ENCODE assay signal across 26 mouse cellular contexts in the genomic region with DNA sequence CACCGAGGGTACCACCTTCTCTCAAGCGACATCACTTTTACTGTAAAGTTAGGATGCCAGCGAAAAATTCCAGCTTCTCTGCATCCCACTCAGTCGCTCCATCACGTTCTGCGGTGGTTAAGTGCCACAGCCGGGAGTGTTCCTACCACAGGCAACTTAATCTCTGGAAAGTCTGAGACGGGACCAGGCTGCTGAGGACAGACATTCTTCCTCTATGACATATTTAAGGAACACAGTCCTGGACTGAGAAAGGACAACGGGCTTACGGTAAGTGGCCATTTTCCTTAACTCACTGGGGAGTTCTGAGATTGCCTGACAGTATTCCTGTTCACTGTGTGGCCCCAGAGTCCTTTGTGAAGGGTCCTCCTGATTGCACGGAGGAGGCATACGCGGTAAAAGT. TPM values are rescaled to one million over a fixed set of nuclear protein-coding genes. Genes with fewer than 3 reads are reported as not detected.
DNase-seq lines count a peak whose midpoint lies in the region; ATAC-seq and TF ChIP-seq lines count a peak whose summit lies in the region.
"Had no signal": no experiment of that assay in that cellular context is flagged by ENCODE, and none has a peak within 500 bp of the region (broad histone marks: within the 10 kb centered on the region; RNA-seq: fewer than 3 reads in every experiment).

No protein-coding gene starts in this region.

- no peak overlapping the region for H3K9ac ChIP-seq in forebrain, embryonic 11.5 days (ENCODE audit: low read length)
- no peak overlapping the region for H3K9ac ChIP-seq in forebrain, embryonic 16.5 days (replicated peaks; ENCODE audit: low read depth, low read length)
- no peak overlapping the region for H3K9ac ChIP-seq in intestine, embryonic 14.5 days (ENCODE audit: low read length)
- H3K9ac ChIP-seq in intestine, postnatal 0 days (ENCODE audit: low read depth, low read length): no peak overlapping the region
- H3K9ac ChIP-seq: embryonic facial prominence, embryonic 12.5 days; forebrain, embryonic 12.5 days had no signal

- intact Hi-C loops in heart, postnatal 36 days (cut with DNase I): no loop called here

- no peak overlapping the region for H3K27ac ChIP-seq in forebrain, embryonic 11.5 days (ENCODE audit: low read depth, low read length)
- H3K27ac ChIP-seq in forebrain, embryonic 16.5 days (ENCODE audit: low read length): no peak overlapping the region
- H3K27ac ChIP-seq in heart, embryonic 10.5 days: no peak overlapping the region
- no peak overlapping the region for H3K27ac ChIP-seq in intestine, embryonic 14.5 days (ENCODE audit: low read depth)
- H3K27ac ChIP-seq in intestine, postnatal 0 days (ENCODE audit: low read depth, low read length): no peak overlapping the region
- H3K27ac ChIP-seq: embryonic facial prominence, embryonic 10.5 days; embryonic facial prominence, embryonic 12.5 days; forebrain, embryonic 12.5 days had no signal

- no peak for ATAC-seq in forebrain, embryonic 11.5 days (replicated peaks; ENCODE audit: low FRiP score)
- ATAC-seq in forebrain, embryonic 16.5 days: no peak
- no peak for ATAC-seq in intestine, embryonic 14.5 days (replicated peaks; ENCODE audit: low FRiP score, low TSS enrichment, low read depth)
- no peak for ATAC-seq in intestine, postnatal 0 days
- ATAC-seq: activated CD4-positive, CD25-positive, alpha-beta regulatory T cell, adult 4 months; CD4-positive, CD25-positive, alpha-beta regulatory T cell, adult 4 months; forebrain, embryonic 14.5 days; Patski had no signal

- 90% methylated on average over 13 of the region's 13 CpGs for WGBS in forebrain, embryonic 11.5 days
- 81% methylated on average over 13 of the region's 13 CpGs for WGBS in forebrain, embryonic 16.5 days
- WGBS in heart, embryonic 10.5 days: 70% methylated on average over 13 of the region's 13 CpGs
- 87% methylated on average over 13 of the region's 13 CpGs for WGBS in intestine, embryonic 14.5 days
- WGBS in intestine, postnatal 0 days: 90% methylated on average over 13 of the region's 13 CpGs

- H3K4me2 ChIP-seq in forebrain, embryonic 11.5 days (ENCODE audit: low read depth, low read length, severe bottlenecking): no peak overlapping the region
- no peak overlapping the region for H3K4me2 ChIP-seq in forebrain, embryonic 16.5 days (ENCODE audit: low read length)
- H3K4me2 ChIP-seq in intestine, embryonic 14.5 days (ENCODE audit: low read length): no peak overlapping the region
- no peak overlapping the region for H3K4me2 ChIP-seq in intestine, postnatal 0 days (replicated peaks; ENCODE audit: low read depth)
- H3K4me2 ChIP-seq: embryonic facial prominence, embryonic 12.5 days; forebrain, embryonic 12.5 days had no signal

- no peak for TF ChIP-seq CTCF in intestine, postnatal 0 days (IDR thresholded peaks at IDR 0.05; ENCODE audit: low read depth)

- H3K4me1 ChIP-seq in forebrain, embryonic 11.5 days (replicated peaks; ENCODE audit: control insufficient read depth, insufficient read depth, low read length): no peaks in the 10 kb centered on the region
- peaks cover 20% of the 10 kb centered on the region for H3K4me1 ChIP-seq in forebrain, embryonic 16.5 days (replicated peaks; ENCODE audit: control insufficient read depth, insufficient read depth, low read length)
- H3K4me1 ChIP-seq in heart, embryonic 10.5 days: no peaks in the 10 kb centered on the region
- no peaks in the 10 kb centered on the region for H3K4me1 ChIP-seq in intestine, embryonic 14.5 days (replicated peaks; ENCODE audit: control insufficient read depth, insufficient read depth, low read length)
- H3K4me1 ChIP-seq in intestine, postnatal 0 days (replicated peaks; ENCODE audit: control insufficient read depth, insufficient read depth, low read length): no peaks in the 10 kb centered on the region
- H3K4me1 ChIP-seq: embryonic facial prominence, embryonic 10.5 days; embryonic facial prominence, embryonic 12.5 days had no signal

- H3K36me3 ChIP-seq in forebrain, embryonic 11.5 days (ENCODE audit: control insufficient read depth, insufficient read depth, low read length): no peaks in the 10 kb centered on the region
- H3K36me3 ChIP-seq in forebrain, embryonic 16.5 days (ENCODE audit: control insufficient read depth, insufficient read depth): peaks cover 7% of the 10 kb centered on the region; the same call in 1 of the 2 replicates
- H3K36me3 ChIP-seq in heart, embryonic 10.5 days: peaks cover 8% of the 10 kb centered on the region
- H3K36me3 ChIP-seq in intestine, embryonic 14.5 days (ENCODE audit: control insufficient read depth, insufficient read depth, low read length): peaks cover 13% of the 10 kb centered on the region; the same call in 1 of the 2 replicates
- H3K36me3 ChIP-seq in intestine, postnatal 0 days (ENCODE audit: control insufficient read depth, insufficient read depth): peaks cover 13% of the 10 kb centered on the region; the same call in 1 of the 2 replicates
- H3K36me3 ChIP-seq: G1E had no signal

- DNase-seq in forebrain, embryonic 11.5 days (ENCODE audit: low spot score): peak; percentile 31
- peak; percentile 75 for DNase-seq in heart, embryonic 10.5 days (ENCODE audit: low spot score)
- DNase-seq in heart, postnatal 36 days: no peak
- peak; percentile 15 for DNase-seq in intestine, embryonic 14.5 days (ENCODE audit: low spot score)
- DNase-seq in testis, postnatal 10 days (ENCODE audit: low spot score): peak; percentile 32
- DNase-seq in testis, postnatal 14 days (ENCODE audit: low spot score): no peak
- DNase-seq: adrenal gland, adult 8-10 months; adrenal gland, postnatal 14 days; adrenal gland, postnatal 36 days; B cell, adult 2 months; cerebellum, adult 11-12 months; cerebellum, adult 2 months; cerebellum, adult 9-10 months; cerebellum, postnatal 10 days; cerebellum, postnatal 25 days had no signal

- H3K4me3 ChIP-seq in forebrain, embryonic 11.5 days (ENCODE audit: low read depth, low read length): no peak overlapping the region
- H3K4me3 ChIP-seq in forebrain, embryonic 16.5 days (replicated peaks; ENCODE audit: low read length): no peak overlapping the region
- no peak overlapping the region for H3K4me3 ChIP-seq in heart, embryonic 10.5 days
- no peak overlapping the region for H3K4me3 ChIP-seq in intestine, embryonic 14.5 days (ENCODE audit: low read depth, low read length)
- no peak overlapping the region for H3K4me3 ChIP-seq in intestine, postnatal 0 days (ENCODE audit: low read depth, low read length)
- H3K4me3 ChIP-seq: embryonic facial prominence, embryonic 10.5 days; embryonic facial prominence, embryonic 12.5 days; forebrain, embryonic 12.5 days had no signal

- no peaks in the 10 kb centered on the region for H3K9me3 ChIP-seq in forebrain, embryonic 11.5 days (ENCODE audit: control insufficient read depth, low read length)
- H3K9me3 ChIP-seq in forebrain, embryonic 16.5 days (ENCODE audit: control insufficient read depth, low read length): no peaks in the 10 kb centered on the region
- H3K9me3 ChIP-seq in heart, embryonic 10.5 days: no peaks in the 10 kb centered on the region
- no peaks in the 10 kb centered on the region for H3K9me3 ChIP-seq in intestine, embryonic 14.5 days (ENCODE audit: control insufficient read depth, low read length)
- H3K9me3 ChIP-seq in intestine, postnatal 0 days (ENCODE audit: control insufficient read depth): no peaks in the 10 kb centered on the region
- H3K9me3 ChIP-seq: embryonic facial prominence, embryonic 10.5 days; embryonic facial prominence, embryonic 12.5 days; forebrain, embryonic 12.5 days had no signal

- no peaks in the 10 kb centered on the region for H3K27me3 ChIP-seq in forebrain, embryonic 11.5 days (ENCODE audit: control insufficient read depth, insufficient read depth, low read length)
- H3K27me3 ChIP-seq in forebrain, embryonic 16.5 days (replicated peaks; ENCODE audit: control insufficient read depth, insufficient read depth, low read length): no peaks in the 10 kb centered on the region
- H3K27me3 ChIP-seq in heart, embryonic 10.5 days (ENCODE audit: insufficient read depth, poor library complexity, severe bottlenecking): no peaks in the 10 kb centered on the region
- H3K27me3 ChIP-seq in intestine, embryonic 14.5 days (replicated peaks; ENCODE audit: control insufficient read depth, insufficient read depth, low read length): no peaks in the 10 kb centered on the region
- H3K27me3 ChIP-seq in intestine, postnatal 0 days (replicated peaks; ENCODE audit: control insufficient read depth, insufficient read depth, low read length): no peaks in the 10 kb centered on the region
- H3K27me3 ChIP-seq: CH12.LX; embryonic facial prominence, embryonic 12.5 days; forebrain, embryonic 12.5 days; Patski had no signal

RNA-seq across cellular contexts. Expression of gene Nsun7, which starts 40.9 kb away (rescaled TPM):
- polyA plus RNA-seq in forebrain, embryonic 11.5 days (2014; fragmentation: Nextera tagmentation; extraction: Ambion mirVana): 0.79 and 1.1 TPM in 2 replicates
- 1.8 and 3.2 TPM in 2 replicates for polyA plus RNA-seq in forebrain, embryonic 16.5 days (2015; fragmentation: Nextera tagmentation; extraction: Ambion mirVana)
- polyA plus RNA-seq in heart, embryonic 10.5 days (2016; fragmentation: Nextera tagmentation; extraction: Ambion mirVana): 0.14 TPM in 1 of 2 replicates, not detected in the other
- under 1 TPM in 1 of 2 experiments, not detected in 1; 0.08 TPM for total RNA-seq in heart, postnatal 36 days (2021)
- polyA plus RNA-seq in intestine, embryonic 14.5 days (2014; fragmentation: Nextera tagmentation; extraction: Ambion mirVana): 0.22 and 0.38 TPM in 2 replicates
- 0.05 and 0.09 TPM in 2 replicates for polyA plus RNA-seq in intestine, postnatal 0 days (2015; fragmentation: Nextera tagmentation; extraction: Ambion mirVana)
- polyA plus RNA-seq: G1E had no signal

Comparison
In these comparisons a context has a peak if more than half of its experiments do, and no peak if none do; other contexts are left out.
1. DNase-seq: peak in forebrain, embryonic 11.5 days (single experiment), heart, embryonic 10.5 days (single experiment), intestine, embryonic 14.5 days (single experiment) and testis, postnatal 10 days (single experiment); none in heart, postnatal 36 days (0 of 2) and testis, postnatal 14 days (single experiment).